Mouse (Mus musculus) heart, postnatal 14 days (tissue): ENCODE measurements around the gene Notch2. TPM values are rescaled to one million over a fixed set of nuclear protein-coding genes. Genes with fewer than 3 reads are reported as not detected.

Experiments used
- DNase-seq, 2 experiments: peaks; one replicate each; pipeline ENCODE4 v3.0.0; 2021 to 2022
- intact Hi-C: fragments of 180-260 bp; cut with DNase I; formaldehyde crosslinking; loops from one replicate; pipeline ENCODE4 v1.15.1; 2025
- total RNA-seq, 2 experiments: library from RNA; stranded (reverse); gene quantifications; 2 replicates each; pipeline ENCODE4 v1.2.3; 2021

The Notch2 gene
- total RNA-seq, 2 experiments from 2014 or later = 23.4 to 23.6 TPM

GRCm38 (mm10) chr3:97993196-97993595, 20.1 kb upstream of the Notch2 start:
- intact Hi-C loops = no loop called here
- DNase-seq = no peak

GRCm38 (mm10) chr3:97993920-97994545, 19.3 kb upstream of the Notch2 start:
- no peak for DNase-seq
- intact Hi-C loops = no loop called here

GRCm38 (mm10) chr3:97994818-97995217, 18.5 kb upstream of the Notch2 start:
- intact Hi-C loops = no loop called here
- no peak for DNase-seq

GRCm38 (mm10) chr3:97998349-97998748, 15.0 kb upstream of the Notch2 start:
- no peak for DNase-seq
- intact Hi-C loops = no loop called here

GRCm38 (mm10) chr3:98003558-98003957, 9.8 kb upstream of the Notch2 start:
- intact Hi-C loops = loop anchor here (5.0 kb wide), 1 partner anchor 219 kb away; the partner anchor contains the start of gene Reg4

GRCm38 (mm10) chr3:98004231-98004630, 9.1 kb upstream of the Notch2 start:
- DNase-seq = no peak
- intact Hi-C loops = loop anchor here (5.0 kb wide), 1 partner anchor 218 kb away; the partner anchor contains the start of gene Reg4

More at GRCm38 (mm10) chr3:98003558-98003957, 9.8 kb upstream of the Notch2 start:
- DNase-seq = no peak

- no peak for DNase-seq
- intact Hi-C loops = no loop called here
These were observed 8.0 kb upstream of the Notch2 start for GRCm38 (mm10) chr3:98005306-98005705.

GRCm38 (mm10) chr3:98006046-98006691, 7.2 kb upstream of the Notch2 start:
- intact Hi-C loops = no loop called here

GRCm38 (mm10) chr3:98006973-98007372, 6.4 kb upstream of the Notch2 start:
- no peak for DNase-seq
- intact Hi-C loops = no loop called here

More at GRCm38 (mm10) chr3:98006046-98006691, 7.2 kb upstream of the Notch2 start:
- no peak for DNase-seq

- intact Hi-C loops = no loop called here
- DNase-seq = no peak
These were observed 5.2 kb upstream of the Notch2 start for GRCm38 (mm10) chr3:98008143-98008542.

GRCm38 (mm10) chr3:98009190-98009840, 4.0 kb upstream of the Notch2 start:
- DNase-seq = no peak
- intact Hi-C loops = no loop called here

- intact Hi-C loops = loop anchor here (1.0 to 5.0 kb wide), 2 partner anchors 81 to 212 kb away; no protein-coding TSS in a partner anchor
- DNase-seq = no peak
These were observed 284 bp upstream of the Notch2 start for GRCm38 (mm10) chr3:98013086-98013400.

GRCm38 (mm10) chr3:98015205-98016171, 2.2 kb downstream of the Notch2 start:
- intact Hi-C loops = no loop called here
- DNase-seq = peak; percentile 33 to 34

- intact Hi-C loops = no loop called here
- no peak for DNase-seq
These were observed 3.7 kb downstream of the Notch2 start for GRCm38 (mm10) chr3:98016901-98017591.

- intact Hi-C loops = no loop called here
- no peak for DNase-seq
These were observed 4.9 kb downstream of the Notch2 start for GRCm38 (mm10) chr3:98018187-98018586.

- peak; percentile 26 to 31 for DNase-seq
- intact Hi-C loops = no loop called here
These were observed 7.3 kb downstream of the Notch2 start for GRCm38 (mm10) chr3:98020431-98021229.

GRCm38 (mm10) chr3:98024288-98024848, 11.0 kb downstream of the Notch2 start:
- intact Hi-C loops = no loop called here
- DNase-seq = peak; percentile 60 to 69

- intact Hi-C loops = no loop called here
- DNase-seq = no peak
These were observed 12.2 kb downstream of the Notch2 start for GRCm38 (mm10) chr3:98025521-98025920.
